Mouse (Mus musculus) Patski (cell line): ENCODE measurements around the gene Polr3k. TPM values are rescaled to one million over a fixed set of nuclear protein-coding genes. Genes with fewer than 3 reads are reported as not detected.

Experiments
- ATAC-seq: fragments of 100-300 bp; one replicate; pipeline ENCODE4 v1.8.0; 2021
- CTCF ChIA-PET: fragments of 350-600 bp; sonication (Branson Sonifier 250); formaldehyde crosslinking; loops from one replicate; lab custom pipeline; 2022; ENCODE audit warnings: inconsistent platforms; lab: Charles Lee
- POLR2A ChIA-PET: fragments of 350-600 bp; sonication (Branson Sonifier 250); formaldehyde crosslinking; loops from one replicate; lab custom pipeline; 2022; ENCODE audit warnings: antibody characterized with exemption, inconsistent platforms; lab: Charles Lee
- DNase-seq: peaks from one replicate; pipeline ENCODE4 v3.0.0-alpha.2; 2011; ENCODE audit warnings: low read depth, low spot score
- H3K27me3 ChIP-seq: fragments of 371-371 bp; one replicate; pipeline ENCODE4 v1.5.1; 2021
- CTCF ChIP-seq: fragments of 100-300 bp; IDR thresholded peaks from one replicate; pipeline ENCODE4 v1.5.1; 2021
- in situ Hi-C: fragments of 300-500 bp; cut with MboI; formaldehyde crosslinking; loops from 3 replicates; pipeline ENCODE4 v1.11.1; 2018; ENCODE audit warnings: low pct_unique_long_range_greater_than_20kb, mixed read lengths
- polyA plus RNA-seq: library from polyadenylated mRNA; unstranded; gene quantifications from one replicate; pipeline ENCODE4 v1.2.3, GENCODE M21; 2021

Polr3k gene
- polyA plus RNA-seq, 1 experiment from 2014 or later: 24.3 TPM

GRCm38 (mm10) chr2:181878903-181879302 lies 14.8 kb downstream of the Polr3k start:
- CTCF ChIA-PET: no interaction called here
- ATAC-seq (no peak), DNase-seq (no peak)
- no peak for TF ChIP-seq CTCF
- in situ Hi-C loops: no loop called here
- H3K27me3 ChIP-seq: no peaks in the 10 kb centered on the region
- POLR2A ChIA-PET: no interaction called here

- DNase-seq: no peak
- ATAC-seq: no peak
- CTCF ChIA-PET: no interaction called here
- H3K27me3 ChIP-seq: no peaks in the 10 kb centered on the region
- in situ Hi-C loops: no loop called here
- POLR2A ChIA-PET: no interaction called here
- TF ChIP-seq CTCF: no peak
Measured at GRCm38 (mm10) chr2:181883022-181883749, 19.0 kb downstream of the Polr3k start.

- ChIA-PET POLR2A (no interaction called here), CTCF (no interaction called here)
- no peak for TF ChIP-seq CTCF
- ATAC-seq: no peak
- in situ Hi-C loops: no loop called here
- H3K27me3 ChIP-seq: no peaks in the 10 kb centered on the region
- peak; percentile 77 for DNase-seq
Measured at GRCm38 (mm10) chr2:181917861-181918260, 53.7 kb downstream of the Polr3k start.

GRCm38 (mm10) chr2:181918501-181918900 lies 54.4 kb downstream of the Polr3k start:
- peak; percentile 47 for DNase-seq
- ATAC-seq: peak; percentile 98
- ChIA-PET POLR2A (no interaction called here), CTCF (no interaction called here)
- no peaks in the 10 kb centered on the region for H3K27me3 ChIP-seq
- TF ChIP-seq CTCF: no peak
- in situ Hi-C loops: no loop called here

Other genes with a start within 250 kb of the Polr3k start
- 0.15 TPM for gene Gm29797, start 207.3 kb upstream of the Polr3k start, polyA plus RNA-seq
- 0.04 TPM for gene Sox18, start 192.7 kb upstream of the Polr3k start, polyA plus RNA-seq
- gene Tcea2, start 184.0 kb upstream of the Polr3k start, polyA plus RNA-seq: 22.9 TPM
- 42.4 TPM for gene Rgs19, start 170.4 kb upstream of the Polr3k start, polyA plus RNA-seq
- gene Lkaaear1, start 165.9 kb upstream of the Polr3k start, polyA plus RNA-seq: not detected
- gene Oprl1, start 149.3 kb upstream of the Polr3k start, polyA plus RNA-seq: not detected
- gene Myt1, start 101.0 kb upstream of the Polr3k start, polyA plus RNA-seq: not detected
- 63.3 TPM for gene Pcmtd2, start 26.5 kb upstream of the Polr3k start, polyA plus RNA-seq
- not detected for gene Gm14496, start 126.8 kb downstream of the Polr3k start, polyA plus RNA-seq